Mouse (Mus musculus) myocyte (in vitro differentiated cells): ENCODE measurements at regions not wholly inside any gene's neighbourhood (a gene's known extent, or its start where the extent isn't known, plus 50 kb on each side); places are given as distances from the start of the nearest gene placed in this dataset.

Source experiments
- H3K27me3 ChIP-seq: one replicate; pipeline ENCODE4 v1.6.1; 2011; ENCODE audit not compliant: control insufficient read depth, insufficient read depth, insufficient read length
- H3K36me3 ChIP-seq: one replicate; pipeline ENCODE4 v1.6.1; 2011; ENCODE audit not compliant: control insufficient read depth, insufficient read depth
- H3K4me2 ChIP-seq: one replicate; pipeline ENCODE4 v1.6.1; 2011; ENCODE audit warnings: low read depth, control low read depth
- H3K4me3 ChIP-seq: one replicate; pipeline ENCODE4 v1.5.1; 2011; ENCODE audit warnings: mild to moderate bottlenecking, control low read depth, moderate library complexity
- H3K79me2 ChIP-seq: one replicate; pipeline ENCODE4 v1.6.1; 2011; ENCODE audit not compliant: control insufficient read depth, insufficient read depth
- H3ac ChIP-seq: one replicate; pipeline ENCODE4 v1.6.1; 2011; ENCODE audit not compliant: control insufficient read depth, insufficient read length
- CEBPB ChIP-seq: IDR thresholded peaks from 2 replicates; pipeline ENCODE4 v1.6.1; 2011; ENCODE audit warnings: mild to moderate bottlenecking, moderate library complexity; ENCODE audit not compliant: poor library complexity, insufficient read depth, severe bottlenecking
- E2F4 ChIP-seq: IDR thresholded peaks from one replicate; pipeline ENCODE4 v1.6.1; 2011; ENCODE audit warnings: mild to moderate bottlenecking, control low read depth, moderate library complexity; ENCODE audit not compliant: insufficient read depth
- MAX ChIP-seq: IDR thresholded peaks from one replicate; pipeline ENCODE4 v1.6.1; 2011; ENCODE audit warnings: low read depth, mild to moderate bottlenecking, control low read depth
- MYOD1 ChIP-seq, 3 experiments: IDR thresholded peaks; one replicate each; pipeline ENCODE4 v1.6.1; 2011; ENCODE audit warnings: control low read depth in 2 of 3, low read depth in 2 of 3, mild to moderate bottlenecking in 2 of 3, moderate library complexity in 1 of 3; ENCODE audit not compliant: insufficient read length in 2 of 3, control insufficient read depth in 1 of 3
- MYOG ChIP-seq, 3 experiments: IDR thresholded peaks; one replicate each; pipeline ENCODE4 v1.6.1; 2011; ENCODE audit warnings: control low read depth in 2 of 3, low read depth in 2 of 3, mild to moderate bottlenecking in 2 of 3; ENCODE audit not compliant: insufficient read length in 2 of 3, control insufficient read depth in 1 of 3, insufficient read depth in 1 of 3
- POLR2A ChIP-seq: IDR thresholded peaks from one replicate; pipeline ENCODE4 v1.6.1; 2011; ENCODE audit warnings: low read depth, mild to moderate bottlenecking, control low read depth, moderate library complexity; ENCODE audit not compliant: insufficient read length
- POLR2AphosphoS2 ChIP-seq: IDR thresholded peaks from one replicate; pipeline ENCODE4 v1.6.1; 2011; ENCODE audit warnings: low read depth, control low read depth; ENCODE audit not compliant: insufficient read length
- REST ChIP-seq: IDR thresholded peaks from one replicate; pipeline ENCODE4 v1.6.1; 2011; ENCODE audit warnings: mild to moderate bottlenecking, control low read depth, moderate library complexity; ENCODE audit not compliant: insufficient read depth, insufficient read length
- SRF ChIP-seq: IDR thresholded peaks from one replicate; pipeline ENCODE4 v1.6.1; 2011; ENCODE audit warnings: low read depth; ENCODE audit not compliant: control insufficient read depth, insufficient read length
- TCF12 ChIP-seq: IDR thresholded peaks from one replicate; pipeline ENCODE4 v1.6.1; 2011; ENCODE audit warnings: mild to moderate bottlenecking, control low read depth; ENCODE audit not compliant: poor library complexity, insufficient read depth, severe bottlenecking
- TCF3 ChIP-seq: IDR thresholded peaks from one replicate; pipeline ENCODE4 v1.6.1; 2011; ENCODE audit warnings: low read depth, control low read depth; ENCODE audit not compliant: insufficient read length
- USF1 ChIP-seq: IDR thresholded peaks from one replicate; pipeline ENCODE4 v1.6.1; 2011; ENCODE audit warnings: low read depth, mild to moderate bottlenecking, control low read depth, moderate library complexity

DNA sequence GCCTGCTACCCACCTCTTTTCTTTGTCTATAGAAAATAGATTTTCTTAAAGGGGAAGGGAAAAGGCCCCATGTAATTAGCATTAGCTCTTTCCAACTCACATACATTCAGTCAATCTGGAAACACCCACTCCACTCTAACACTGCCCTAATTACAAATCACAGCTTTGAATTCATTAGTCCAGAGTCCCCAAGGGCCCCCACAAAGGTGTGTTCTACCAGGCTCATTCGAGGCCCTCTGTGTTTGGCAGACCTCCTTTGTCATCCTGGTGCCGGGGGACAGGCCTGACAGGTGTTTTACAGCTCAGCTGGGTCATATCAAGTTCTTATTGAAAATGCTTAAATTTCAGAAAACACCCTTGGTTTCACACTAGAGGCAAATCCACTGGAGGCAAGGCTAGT, 234.3 kb downstream of the Rab11fip2 start:
- H3K79me2 ChIP-seq: no peaks in the 10 kb centered on the region
- TF ChIP-seq CEBPB (no peak), REST (no peak), POLR2AphosphoS2 (no peak), MYOD1 (IDR thresholded peaks at IDR 0.05; ENCODE audit: control insufficient read depth in 1 of 3, insufficient read length in 2 of 3, low read depth in 2 of 3) (no peak), TCF12 (no peak), TCF3 (no peak), MYOG (IDR thresholded peaks at IDR 0.05; ENCODE audit: control insufficient read depth in 1 of 3, insufficient read depth in 1 of 3, insufficient read length in 2 of 3, low read depth in 2 of 3) (no peak), MAX (no peak), E2F4 (no peak)
- no peak overlapping the region for H3K4me2 ChIP-seq
- no peak overlapping the region for H3K4me3 ChIP-seq
- no peak overlapping the region for H3ac ChIP-seq
- H3K27me3 ChIP-seq: no peaks in the 10 kb centered on the region
- no peaks in the 10 kb centered on the region for H3K36me3 ChIP-seq

DNA sequence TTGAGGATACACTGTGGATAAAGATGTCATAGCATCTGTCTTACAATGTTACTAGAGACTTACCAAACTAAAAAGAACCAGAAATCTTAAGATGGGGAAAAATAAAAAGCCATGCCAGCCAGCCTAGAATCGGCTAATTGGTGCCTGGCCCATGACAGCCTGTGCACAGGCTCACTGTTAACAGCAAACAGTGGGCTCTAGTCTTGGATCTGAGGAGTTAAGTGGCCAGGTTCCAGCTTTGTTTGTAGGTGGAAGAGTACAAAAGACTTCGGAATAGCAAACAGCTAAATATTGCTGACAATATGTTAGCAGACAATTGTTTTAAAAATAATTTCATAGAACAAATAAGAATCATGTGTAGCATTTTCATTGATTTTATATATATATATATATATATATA, 228.4 kb downstream of the Rab11fip2 start:
- TF ChIP-seq CEBPB (no peak), POLR2AphosphoS2 (no peak), REST (no peak), MAX (no peak), MYOD1 (IDR thresholded peaks at IDR 0.05; ENCODE audit: control insufficient read depth in 1 of 3, insufficient read length in 2 of 3, low read depth in 2 of 3) (no peak), POLR2A (no peak), SRF (no peak), MYOG (IDR thresholded peaks at IDR 0.05; ENCODE audit: control insufficient read depth in 1 of 3, insufficient read depth in 1 of 3, insufficient read length in 2 of 3, low read depth in 2 of 3) (no peak), TCF3 (no peak), TCF12 (no peak), USF1 (no peak), E2F4 (no peak)
- H3K36me3 ChIP-seq: no peaks in the 10 kb centered on the region
- no peak overlapping the region for H3K4me3 ChIP-seq
- no peaks in the 10 kb centered on the region for H3K27me3 ChIP-seq
- no peak overlapping the region for H3ac ChIP-seq
- H3K4me2 ChIP-seq: no peak overlapping the region
- no peaks in the 10 kb centered on the region for H3K79me2 ChIP-seq

DNA sequence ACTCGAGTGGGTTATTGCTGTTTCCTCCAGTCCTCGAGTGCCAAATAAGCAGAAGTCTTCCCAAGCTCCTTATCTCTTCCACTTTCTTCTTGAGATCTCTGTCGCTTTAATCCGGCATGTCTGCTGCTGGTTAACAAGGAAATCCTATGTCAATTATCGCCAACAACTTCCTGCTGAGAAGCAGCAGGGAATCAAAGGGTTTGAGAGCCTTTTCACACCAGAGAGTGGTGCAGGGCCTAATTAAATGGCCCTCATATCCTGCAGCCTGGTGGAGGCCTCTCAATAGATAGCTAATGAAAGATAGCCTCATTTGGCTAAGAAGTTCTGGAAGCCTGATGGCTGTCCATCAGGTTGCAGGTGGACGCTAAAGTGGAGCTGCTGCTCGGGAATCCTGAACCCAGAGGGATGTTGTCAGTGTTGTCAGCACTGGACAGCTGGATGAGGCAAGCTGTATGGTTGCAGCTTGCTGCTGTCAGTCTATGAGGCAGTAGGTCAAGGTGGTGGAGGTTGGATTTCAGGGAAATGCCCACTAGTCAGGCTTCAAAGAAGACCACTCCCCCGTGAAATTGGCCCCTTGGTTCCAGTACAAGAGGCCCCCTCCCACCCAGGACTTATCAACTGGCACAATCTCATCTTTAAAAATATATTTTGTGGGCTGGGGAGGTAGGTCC, 225.5 kb downstream of the Rab11fip2 start:
- Histone ChIP-seq H3K79me2 (no peaks in the 10 kb centered on the region), H3K36me3 (no peaks in the 10 kb centered on the region), H3K4me2 (no peak overlapping the region), H3K4me3 (no peak overlapping the region), H3ac (no peak overlapping the region), H3K27me3 (no peaks in the 10 kb centered on the region)
- TF ChIP-seq REST: no peak
- no peak for TF ChIP-seq TCF3
- TF ChIP-seq POLR2AphosphoS2: no peak
- no peak for TF ChIP-seq MYOG (IDR thresholded peaks at IDR 0.05; ENCODE audit: control insufficient read depth in 1 of 3, insufficient read depth in 1 of 3, insufficient read length in 2 of 3, low read depth in 2 of 3)
- no peak for TF ChIP-seq USF1
- no peak for TF ChIP-seq SRF
- no peak for TF ChIP-seq MYOD1 (IDR thresholded peaks at IDR 0.05; ENCODE audit: control insufficient read depth in 1 of 3, insufficient read length in 2 of 3, low read depth in 2 of 3)
- no peak for TF ChIP-seq CEBPB
- TF ChIP-seq MAX: no peak
- no peak for TF ChIP-seq TCF12
- no peak for TF ChIP-seq POLR2A
- TF ChIP-seq E2F4: no peak

DNA sequence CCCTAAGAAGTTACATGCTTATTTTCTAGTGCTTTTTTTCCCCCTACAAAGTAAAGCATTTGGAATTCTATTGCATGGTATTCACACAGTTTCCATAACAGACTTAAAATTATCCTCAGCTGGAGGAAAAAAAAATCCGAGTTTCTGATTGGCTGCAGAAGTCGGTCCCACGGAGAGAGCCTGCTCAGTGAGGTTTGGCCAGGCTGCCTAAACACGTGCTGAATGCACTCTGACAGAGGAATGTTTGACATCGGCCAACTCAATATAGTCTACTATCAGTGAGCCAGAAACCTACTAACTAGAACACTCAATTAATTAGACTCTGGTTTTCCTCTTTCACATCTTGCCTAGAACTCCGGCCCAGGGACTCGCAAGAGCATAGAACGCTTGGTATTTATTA, 204.9 kb downstream of the Rab11fip2 start:
- no peak overlapping the region for H3ac ChIP-seq
- H3K4me3 ChIP-seq: no peak overlapping the region
- TF ChIP-seq SRF (no peak), MYOG (IDR thresholded peaks at IDR 0.05; ENCODE audit: control insufficient read depth in 1 of 3, insufficient read depth in 1 of 3, insufficient read length in 2 of 3, low read depth in 2 of 3) (no peak), CEBPB (no peak), TCF3 (no peak), TCF12 (no peak), REST (no peak), MAX (no peak), MYOD1 (IDR thresholded peaks at IDR 0.05; ENCODE audit: control insufficient read depth in 1 of 3, insufficient read length in 2 of 3, low read depth in 2 of 3) (no peak)
- no peaks in the 10 kb centered on the region for H3K27me3 ChIP-seq
- no peaks in the 10 kb centered on the region for H3K36me3 ChIP-seq
- no peak overlapping the region for H3K4me2 ChIP-seq
- H3K79me2 ChIP-seq: no peaks in the 10 kb centered on the region

DNA sequence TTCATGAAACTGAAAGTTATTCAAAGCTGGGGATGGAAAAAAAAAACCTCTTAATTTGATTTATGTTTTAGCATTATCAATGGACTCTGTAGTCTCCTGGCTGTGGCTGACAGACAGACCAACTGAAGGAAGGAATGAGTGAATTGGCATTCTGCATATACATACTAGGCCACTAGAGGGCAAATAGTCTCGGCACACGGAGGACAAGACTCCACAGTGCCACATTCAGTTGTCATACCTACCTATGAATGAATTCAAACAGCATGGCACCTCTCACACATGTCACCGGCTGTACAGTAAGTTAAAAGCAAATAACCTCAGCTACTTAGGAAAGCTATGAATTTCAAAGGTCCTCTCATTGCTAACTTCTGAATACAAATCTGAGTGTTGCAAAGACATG, 200.5 kb downstream of the Rab11fip2 start:
- Histone ChIP-seq H3K27me3 (no peaks in the 10 kb centered on the region), H3K4me3 (no peak overlapping the region), H3K79me2 (no peaks in the 10 kb centered on the region), H3ac (no peak overlapping the region), H3K36me3 (no peaks in the 10 kb centered on the region), H3K4me2 (no peak overlapping the region)
- no peak for TF ChIP-seq TCF12
- TF ChIP-seq POLR2AphosphoS2: no peak
- no peak for TF ChIP-seq POLR2A
